Mouse (Mus musculus): ENCODE measurements at regions not wholly inside any gene's neighbourhood (a gene's known extent, or its start where the extent isn't known, plus 50 kb on each side); places are given as distances from the start of the nearest gene placed in this dataset.

DNA sequence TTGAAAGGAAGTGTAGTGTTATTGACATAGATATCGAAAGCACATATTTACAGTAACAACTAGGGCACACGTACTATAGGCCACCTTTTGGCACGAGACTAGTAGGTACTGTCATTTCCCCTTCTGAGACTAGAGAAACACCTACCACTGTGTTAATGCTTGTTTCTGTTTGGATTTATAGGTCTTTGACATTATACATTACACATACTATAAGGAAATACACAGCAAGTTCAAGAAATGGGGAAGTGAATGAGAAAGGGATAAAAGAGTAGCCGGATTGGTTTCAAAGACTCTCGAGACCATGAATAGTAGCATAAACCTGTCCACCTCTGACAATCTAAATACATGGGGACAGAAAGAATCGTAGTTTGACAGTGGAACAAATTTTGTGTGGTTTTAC, 900.3 kb upstream of the Pot1a start:
- no peaks in the 10 kb centered on the region for H3K36me3 ChIP-seq (ENCODE audit: control insufficient read depth, insufficient read depth, low read length)
- no peak overlapping the region for H3K4me3 ChIP-seq (ENCODE audit: low read depth, low read length)
- no peaks in the 10 kb centered on the region for H3K9me3 ChIP-seq (ENCODE audit: control insufficient read depth, low read length)
- H3K27me3 ChIP-seq (replicated peaks; ENCODE audit: control insufficient read depth, insufficient read depth, low read length) = no peaks in the 10 kb centered on the region
- no peaks in the 10 kb centered on the region for H3K4me1 ChIP-seq (replicated peaks; ENCODE audit: control insufficient read depth, insufficient read depth, low read length)
- H3K27ac ChIP-seq (ENCODE audit: low read depth) = no peak overlapping the region
- no peak for DNase-seq (ENCODE audit: low spot score)
- H3K4me2 ChIP-seq (ENCODE audit: low read length) = no peak overlapping the region
- 85% methylated on average over 6 of the region's 6 CpGs for WGBS
- no peak overlapping the region for H3K9ac ChIP-seq (ENCODE audit: low read length)
- no peak for ATAC-seq (replicated peaks; ENCODE audit: low FRiP score, low TSS enrichment, low read depth)

GRCm38 (mm10) chr6:26708880-26709279, 899.8 kb upstream of the Pot1a start:
- Histone ChIP-seq H3K4me2 (ENCODE audit: low read length) (no peak overlapping the region), H3K4me3 (ENCODE audit: low read depth, low read length) (no peak overlapping the region), H3K9me3 (ENCODE audit: control insufficient read depth, low read length) (no peaks in the 10 kb centered on the region), H3K4me1 (replicated peaks; ENCODE audit: control insufficient read depth, insufficient read depth, low read length) (no peaks in the 10 kb centered on the region), H3K36me3 (ENCODE audit: control insufficient read depth, insufficient read depth, low read length) (no peaks in the 10 kb centered on the region), H3K27me3 (replicated peaks; ENCODE audit: control insufficient read depth, insufficient read depth, low read length) (no peaks in the 10 kb centered on the region), H3K9ac (ENCODE audit: low read length) (no peak overlapping the region), H3K27ac (ENCODE audit: low read depth) (no peak overlapping the region)
- DNase-seq (ENCODE audit: low spot score) = no peak
- no peak for ATAC-seq (replicated peaks; ENCODE audit: low FRiP score, low TSS enrichment, low read depth)
- 69% methylated on average over 4 of the region's 4 CpGs for WGBS

- Histone ChIP-seq H3K4me1 (replicated peaks; ENCODE audit: control insufficient read depth, insufficient read depth, low read length) (no peaks in the 10 kb centered on the region), H3K4me3 (ENCODE audit: low read depth, low read length) (no peak overlapping the region), H3K27ac (ENCODE audit: low read depth) (no peak overlapping the region), H3K4me2 (ENCODE audit: low read length) (no peak overlapping the region), H3K27me3 (replicated peaks; ENCODE audit: control insufficient read depth, insufficient read depth, low read length) (no peaks in the 10 kb centered on the region), H3K9me3 (ENCODE audit: control insufficient read depth, low read length) (no peaks in the 10 kb centered on the region), H3K9ac (ENCODE audit: low read length) (no peak overlapping the region), H3K36me3 (ENCODE audit: control insufficient read depth, insufficient read depth, low read length) (no peaks in the 10 kb centered on the region)
- ATAC-seq (replicated peaks; ENCODE audit: low FRiP score, low TSS enrichment, low read depth) = peak; percentile 50; the same call in 1 of the 2 replicates
- 80% methylated on average over 5 of the region's 5 CpGs for WGBS
- DNase-seq (ENCODE audit: low spot score) = no peak
Measured at GRCm38 (mm10) chr6:26707974-26708867, 899.2 kb upstream of the Pot1a start.
